Mouse (Mus musculus) midbrain, embryonic 11.5 days (tissue): ENCODE measurements at regions not wholly inside any gene's neighbourhood (a gene's known extent, or its start where the extent isn't known, plus 50 kb on each side); places are given as distances from the start of the nearest gene placed in this dataset.

Source experiments
- ATAC-seq: fragments of 200-750 bp; cut with Nextera tagmentation; 2 replicates; pipeline ENCODE4 v1.8.0; 2017; ENCODE audit warnings: moderate TSS enrichment, moderate library complexity; ENCODE audit not compliant: low FRiP score
- DNase-seq: peaks from one replicate; pipeline ENCODE4 v3.0.0; 2015; ENCODE audit warnings: low spot score; ENCODE audit errors: missing footprints
- H3K27ac ChIP-seq: fragments of 300-500 bp; sonication (generic); 2 replicates; pipeline ENCODE4 v1.5.1; 2014; ENCODE audit warnings: low read depth, low read length
- H3K27me3 ChIP-seq: fragments of 300-500 bp; sonication (generic); 2 replicates; pipeline ENCODE4 v1.6.1; 2014; ENCODE audit warnings: mild to moderate bottlenecking, low read length, moderate library complexity, mixed read lengths; ENCODE audit not compliant: control insufficient read depth, insufficient read depth
- H3K36me3 ChIP-seq: fragments of 300-500 bp; sonication (generic); 2 replicates; pipeline ENCODE4 v1.6.1; 2014; ENCODE audit warnings: mild to moderate bottlenecking, low read length, moderate library complexity, mixed read lengths; ENCODE audit not compliant: control insufficient read depth, insufficient read depth
- H3K4me1 ChIP-seq: fragments of 300-500 bp; sonication (generic); 2 replicates; pipeline ENCODE4 v1.6.1; 2014; ENCODE audit warnings: low read length; ENCODE audit not compliant: control insufficient read depth, insufficient read depth
- H3K4me2 ChIP-seq: fragments of 300-500 bp; sonication (generic); 2 replicates; pipeline ENCODE4 v1.6.1; 2014; ENCODE audit warnings: mild to moderate bottlenecking, moderate library complexity
- H3K4me3 ChIP-seq: fragments of 300-500 bp; sonication (generic); 2 replicates; pipeline ENCODE4 v1.5.1; 2014; ENCODE audit warnings: low read depth, low read length
- H3K9ac ChIP-seq: fragments of 300-500 bp; sonication (generic); 2 replicates; pipeline ENCODE4 v1.6.1; 2014; ENCODE audit warnings: low read length
- H3K9me3 ChIP-seq: fragments of 300-500 bp; sonication (generic); 2 replicates; pipeline ENCODE4 v1.6.1; 2016; ENCODE audit warnings: low read length; ENCODE audit not compliant: control insufficient read depth
- WGBS: fragments of 180-500 bp; shearing (Covaris S2); extraction: QIAGEN DNeasy Blood & Tissue Kit; methylation state at CpG from one replicate; pipeline ENCODE4 v1.1.7; 2014; 5-methylcytosine and 5-hydroxymethylcytosine counted together

- H3K4me1 ChIP-seq = no peaks in the 10 kb centered on the region
- 98% methylated on average over 2 of the region's 2 CpGs for WGBS
- H3K36me3 ChIP-seq = no peaks in the 10 kb centered on the region
- ATAC-seq = no peak
- no peak overlapping the region for H3K27ac ChIP-seq
- DNase-seq = no peak
- no peak overlapping the region for H3K4me3 ChIP-seq
- H3K9me3 ChIP-seq = no peaks in the 10 kb centered on the region
- H3K27me3 ChIP-seq = no peaks in the 10 kb centered on the region
- no peak overlapping the region for H3K9ac ChIP-seq
- no peak overlapping the region for H3K4me2 ChIP-seq
Observed at GRCm38 (mm10) chr6:11565246-11565645, 342.1 kb downstream of the Ndufa4 start.

- Histone ChIP-seq H3K27me3 (no peaks in the 10 kb centered on the region), H3K4me2 (no peak overlapping the region), H3K9ac (no peak overlapping the region), H3K4me3 (no peak overlapping the region), H3K9me3 (no peaks in the 10 kb centered on the region), H3K27ac (no peak overlapping the region), H3K36me3 (no peaks in the 10 kb centered on the region), H3K4me1 (no peaks in the 10 kb centered on the region)
- DNase-seq (no peak), ATAC-seq (no peak)
Observed at GRCm38 (mm10) chr6:11550473-11550872, 356.8 kb downstream of the Ndufa4 start.

- Histone ChIP-seq H3K27ac (no peak overlapping the region), H3K4me3 (no peak overlapping the region), H3K27me3 (no peaks in the 10 kb centered on the region), H3K4me1 (no peaks in the 10 kb centered on the region), H3K36me3 (no peaks in the 10 kb centered on the region), H3K9me3 (no peaks in the 10 kb centered on the region), H3K9ac (no peak overlapping the region), H3K4me2 (no peak overlapping the region)
- ATAC-seq = no peak
- no peak for DNase-seq
Observed at GRCm38 (mm10) chr6:11547318-11547717, 360.0 kb downstream of the Ndufa4 start.

GRCm38 (mm10) chr6:11534930-11535880, 372.1 kb downstream of the Ndufa4 start:
- Histone ChIP-seq H3K4me3 (no peak overlapping the region), H3K9me3 (no peaks in the 10 kb centered on the region), H3K36me3 (no peaks in the 10 kb centered on the region), H3K27ac (no peak overlapping the region), H3K27me3 (no peaks in the 10 kb centered on the region), H3K9ac (no peak overlapping the region), H3K4me1 (no peaks in the 10 kb centered on the region), H3K4me2 (no peak overlapping the region)
- ATAC-seq = peak; percentile 75
- DNase-seq = no peak
- WGBS = 65% methylated on average over 8 of the region's 8 CpGs

GRCm38 (mm10) chr6:11503136-11503535, 404.2 kb downstream of the Ndufa4 start:
- WGBS = 86% methylated on average over 2 of the region's 2 CpGs
- Histone ChIP-seq H3K4me3 (no peak overlapping the region), H3K4me2 (no peak overlapping the region), H3K9me3 (no peaks in the 10 kb centered on the region), H3K9ac (no peak overlapping the region), H3K27ac (no peak overlapping the region), H3K27me3 (no peaks in the 10 kb centered on the region), H3K36me3 (no peaks in the 10 kb centered on the region), H3K4me1 (no peaks in the 10 kb centered on the region)
- ATAC-seq = no peak
- DNase-seq = no peak

GRCm38 (mm10) chr6:11494427-11494826, 412.9 kb downstream of the Ndufa4 start:
- Histone ChIP-seq H3K4me3 (no peak overlapping the region), H3K4me2 (no peak overlapping the region), H3K9ac (no peak overlapping the region), H3K27me3 (no peaks in the 10 kb centered on the region), H3K9me3 (no peaks in the 10 kb centered on the region), H3K4me1 (no peaks in the 10 kb centered on the region), H3K36me3 (no peaks in the 10 kb centered on the region), H3K27ac (no peak overlapping the region)
- WGBS = 91% methylated on average over 2 of the region's 2 CpGs
- ATAC-seq (no peak), DNase-seq (no peak)

GRCm38 (mm10) chr6:11476950-11477349, 430.3 kb downstream of the Ndufa4 start:
- H3K9ac ChIP-seq = no peak overlapping the region
- H3K27me3 ChIP-seq = no peaks in the 10 kb centered on the region
- 11% methylated on average over 2 of the region's 2 CpGs for WGBS
- peak; percentile 79 for ATAC-seq
- H3K36me3 ChIP-seq = no peaks in the 10 kb centered on the region
- no peak overlapping the region for H3K4me2 ChIP-seq
- H3K9me3 ChIP-seq = no peaks in the 10 kb centered on the region
- no peak overlapping the region for H3K4me3 ChIP-seq
- no peak for DNase-seq
- no peak overlapping the region for H3K27ac ChIP-seq
- H3K4me1 ChIP-seq = no peaks in the 10 kb centered on the region
